Mouse (Mus musculus) brain, embryonic 14.5 days (tissue): ENCODE results near the gene Sp2.

Source experiments
- CTCF ChIP-seq: fragments of 200-500 bp; IDR thresholded peaks from 2 replicates; pipeline ENCODE4 v1.5.1; 2012; ENCODE audit warnings: inconsistent platforms, mild to moderate bottlenecking, moderate library complexity, borderline replicate concordance; ENCODE audit not compliant: insufficient read depth, insufficient read length; ENCODE audit errors: extremely low read depth
- POLR2A ChIP-seq: fragments of 200-500 bp; IDR thresholded peaks from 2 replicates; pipeline ENCODE4 v1.6.1; 2012; ENCODE audit warnings: mild to moderate bottlenecking, inconsistent platforms, borderline replicate concordance; ENCODE audit not compliant: poor library complexity, insufficient read depth, insufficient read length, severe bottlenecking; ENCODE audit errors: extremely low read depth

DNA sequence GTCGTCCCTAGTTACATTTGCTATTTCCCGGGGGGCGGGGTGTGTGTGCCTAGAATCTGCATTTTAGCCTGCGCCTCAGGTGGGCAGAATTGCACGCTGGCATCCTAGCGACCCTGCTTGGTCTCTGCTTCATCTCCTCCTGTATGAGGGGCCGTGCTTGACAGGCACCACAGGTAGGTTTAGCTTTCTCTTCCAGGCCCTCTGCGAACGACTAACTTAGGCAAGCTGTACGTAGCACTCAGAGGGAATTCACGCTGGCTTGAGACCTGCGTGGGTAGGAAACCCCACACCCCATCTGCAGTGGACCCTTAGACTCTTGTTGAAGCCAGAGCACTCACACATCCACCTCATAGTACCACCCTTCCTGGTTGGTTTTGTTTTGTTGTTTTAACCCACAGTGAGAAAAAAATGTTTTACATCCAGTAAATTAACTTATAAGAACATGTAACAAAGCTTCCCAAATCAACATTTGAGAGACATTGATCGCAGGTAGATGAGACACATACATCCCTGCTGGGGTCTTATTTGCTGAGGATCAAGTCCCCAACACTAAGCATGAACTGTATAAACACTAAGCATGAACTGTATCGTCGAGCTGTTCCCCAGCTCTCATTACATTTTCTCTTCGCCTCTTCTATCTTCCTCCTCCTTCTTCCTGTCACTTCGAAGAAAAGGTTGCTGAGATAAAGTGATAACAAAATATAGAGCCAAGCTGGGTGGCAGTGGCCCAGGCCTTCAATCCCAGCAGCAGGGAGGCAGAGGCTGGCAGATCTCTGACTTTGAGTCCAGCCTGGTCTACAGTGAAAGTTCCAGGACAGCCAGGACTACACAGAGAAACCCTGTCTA is 4.1 kb downstream of the Sp2 start:
- TF ChIP-seq CTCF = no peak
- no peak for TF ChIP-seq POLR2A
